Mouse (Mus musculus) spleen, adult 2 months (tissue): ENCODE data around the gene Tgfbr3.

Source experiments
- CTCF ChIP-seq: fragments of 200-500 bp; IDR thresholded peaks from 2 replicates; pipeline ENCODE4 v1.5.1; 2011; ENCODE audit warnings: mild to moderate bottlenecking, inconsistent platforms; ENCODE audit not compliant: insufficient read depth, insufficient read length, insufficient replicate concordance; ENCODE audit errors: extremely low read depth
- POLR2A ChIP-seq: fragments of 200-500 bp; IDR thresholded peaks from 2 replicates; pipeline ENCODE4 v1.6.1; 2011; ENCODE audit warnings: low read depth, low read length, inconsistent platforms

GRCm38 (mm10) chr5:107224820-107225417, 64.5 kb downstream of the Tgfbr3 start:
- no peak for TF ChIP-seq CTCF
- no peak for TF ChIP-seq POLR2A
